Mouse (Mus musculus) G1E (cell line): ENCODE data around the gene 9430097D07Rik. TPM values are rescaled to one million over a fixed set of nuclear protein-coding genes. Genes with fewer than 3 reads are reported as not detected.

ENCODE experiments used
- ATAC-seq: 2 replicates; pipeline ENCODE4 v1.8.0; 2016; ENCODE audit warnings: mild to moderate bottlenecking; ENCODE audit not compliant: insufficient number of reproducible peaks, poor library complexity, low FRiP score, severe bottlenecking; ENCODE audit errors: extremely low read depth
- DNase-seq: peaks from one replicate; pipeline ENCODE4 v3.0.0; 2012; ENCODE audit warnings: low spot score
- H3K27me3 ChIP-seq: 2 replicates; pipeline ENCODE4 v1.6.1; 2012; ENCODE audit warnings: mild to moderate bottlenecking, low read length, inconsistent platforms; ENCODE audit not compliant: insufficient read depth
- H3K36me3 ChIP-seq: replicated peaks from 2 replicates; pipeline ENCODE3; 2012; ENCODE audit warnings: mild to moderate bottlenecking, inconsistent platforms
- H3K4me1 ChIP-seq: 2 replicates; pipeline ENCODE4 v1.6.1; 2012; ENCODE audit warnings: low read depth, low read length, inconsistent platforms, mixed read lengths; ENCODE audit not compliant: insufficient read depth
- H3K4me3 ChIP-seq: 2 replicates; pipeline ENCODE4 v1.5.1; 2012; ENCODE audit warnings: low read depth, mild to moderate bottlenecking, inconsistent platforms, low read length, moderate library complexity, mixed read lengths
- H3K9me3 ChIP-seq: replicated peaks from 2 replicates; pipeline ENCODE4 v1.6.1; 2012; ENCODE audit warnings: inconsistent platforms
- CTCF ChIP-seq: IDR thresholded peaks from 2 replicates; pipeline ENCODE4 v1.5.1; 2012; ENCODE audit warnings: low read depth, low read length, inconsistent platforms, mixed read lengths
- GATA1 ChIP-seq: IDR thresholded peaks from 2 replicates; pipeline ENCODE4 v1.6.1; 2012; ENCODE audit warnings: borderline replicate concordance, low read length, inconsistent platforms, mixed read lengths
- GATA2 ChIP-seq: IDR thresholded peaks from 2 replicates; pipeline ENCODE4 v1.6.1; 2012; ENCODE audit warnings: low read depth, low read length, inconsistent platforms, borderline replicate concordance
- POLR2AphosphoS5 ChIP-seq: IDR thresholded peaks from 2 replicates; pipeline ENCODE4 v1.6.1; 2012; ENCODE audit warnings: low read depth, low read length, inconsistent platforms; ENCODE audit not compliant: insufficient replicate concordance
- TAL1 ChIP-seq: conservative IDR thresholded peaks from 2 replicates; pipeline ENCODE4 v1.6.1; 2012; ENCODE audit warnings: low read depth, low read length, inconsistent platforms, mixed read lengths
- polyA plus RNA-seq: library from polyadenylated mRNA; stranded (reverse); fragments of >175 nt; gene quantifications from 2 replicates; pipeline ENCODE4 v1.2.3, GENCODE M21; 2012
- total RNA-seq, 2 experiments: library from RNA; stranded (forward) in 1 of 2; stranded (reverse) in 1 of 2; fragments of 200-1000 nt in 1 of 2; fragments of >200 nt in 1 of 2; fragmentation: Nextera tagmentation in 1 of 2; gene quantifications; 2 replicates each; pipeline ENCODE4 v1.2.3; 2014 to 2017

The 9430097D07Rik gene
- total and polyA plus RNA-seq, 3 experiments = 0.11 TPM; not detected in 2

DNA sequence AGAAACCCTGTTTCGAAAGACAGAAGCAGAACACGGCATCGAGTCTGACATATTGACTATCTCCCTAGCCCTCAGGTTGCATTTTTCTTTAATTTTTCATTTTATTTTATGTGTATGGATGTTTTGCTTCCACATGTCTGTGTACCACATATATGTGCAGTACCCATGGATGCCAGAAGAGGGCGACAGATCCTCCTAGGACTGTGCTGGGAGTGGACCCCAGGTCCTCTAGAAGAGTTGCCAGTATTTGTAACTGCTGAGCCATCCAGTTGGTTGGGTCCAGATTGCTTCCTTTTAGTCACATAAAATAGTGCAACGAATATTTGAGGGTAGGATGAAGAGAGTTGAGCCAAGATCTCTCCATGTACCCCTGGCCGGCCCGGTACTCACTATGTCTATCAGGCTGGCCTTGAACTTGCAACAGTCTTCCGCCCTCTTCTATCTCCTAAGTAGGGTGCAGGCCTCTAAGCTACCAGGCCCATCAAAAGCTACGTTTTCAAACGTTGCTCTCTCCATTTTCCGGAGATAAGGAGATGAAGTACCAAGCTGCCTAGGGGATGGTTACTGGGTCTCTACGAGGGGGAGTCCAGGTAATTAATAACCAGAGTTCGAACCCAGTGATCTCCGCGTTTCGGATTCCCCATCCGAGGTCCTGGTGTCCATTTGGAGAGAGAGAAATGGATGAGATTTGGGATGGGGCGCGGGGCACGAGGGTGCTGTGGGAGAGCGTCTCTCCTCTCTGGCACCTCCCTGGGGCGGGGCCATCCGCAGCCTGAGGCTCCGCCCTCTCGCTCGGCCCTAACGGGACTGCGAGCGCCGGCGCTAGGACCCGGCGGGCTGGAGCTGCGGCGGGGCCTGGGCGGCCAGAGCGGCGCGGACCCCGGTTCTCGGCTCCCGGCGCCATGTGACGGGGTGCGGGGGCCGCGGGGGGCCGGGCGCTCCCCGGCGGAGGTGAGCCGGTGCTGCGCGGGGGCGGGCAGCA lies 31.0 kb upstream of the 9430097D07Rik start:
- Histone ChIP-seq H3K27me3 (no peaks in the 10 kb centered on the region), H3K4me3 (peak overlapping the region; percentile 80), H3K36me3 (peaks cover 17% of the 10 kb centered on the region), H3K9me3 (no peaks in the 10 kb centered on the region), H3K4me1 (peaks cover 71% of the 10 kb centered on the region)
- peak; percentile 81 for DNase-seq
- ATAC-seq = no peak
- TF ChIP-seq CTCF (peak; percentile 65), GATA2 (no peak)

DNA sequence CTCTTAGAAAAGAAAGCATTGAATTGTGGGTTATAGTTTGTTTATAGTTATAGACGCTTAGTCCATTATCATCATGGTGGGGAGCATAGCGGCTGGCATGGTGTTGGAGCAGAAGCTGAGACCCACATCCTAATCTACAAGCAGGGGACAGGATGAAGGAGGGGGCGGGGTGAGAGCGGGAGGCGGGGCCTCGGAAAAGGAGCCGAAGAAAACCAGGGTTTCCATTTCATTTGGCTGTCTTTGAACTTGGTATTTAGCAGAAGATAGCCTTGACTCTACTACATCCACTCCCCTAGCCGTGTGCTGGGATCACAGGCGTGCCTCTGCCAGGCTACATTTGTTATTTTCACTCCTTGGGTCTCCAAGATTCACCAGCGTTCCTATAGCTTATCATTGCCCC lies 29.1 kb upstream of the 9430097D07Rik start:
- Histone ChIP-seq H3K9me3 (no peaks in the 10 kb centered on the region), H3K4me1 (peaks cover 64% of the 10 kb centered on the region), H3K4me3 (no peak overlapping the region), H3K27me3 (no peaks in the 10 kb centered on the region), H3K36me3 (peaks cover 16% of the 10 kb centered on the region)
- TF ChIP-seq GATA2 (no peak), GATA1 (no peak), CTCF (no peak), TAL1 (no peak), POLR2AphosphoS5 (no peak)
- DNase-seq (no peak), ATAC-seq (no peak)

DNA sequence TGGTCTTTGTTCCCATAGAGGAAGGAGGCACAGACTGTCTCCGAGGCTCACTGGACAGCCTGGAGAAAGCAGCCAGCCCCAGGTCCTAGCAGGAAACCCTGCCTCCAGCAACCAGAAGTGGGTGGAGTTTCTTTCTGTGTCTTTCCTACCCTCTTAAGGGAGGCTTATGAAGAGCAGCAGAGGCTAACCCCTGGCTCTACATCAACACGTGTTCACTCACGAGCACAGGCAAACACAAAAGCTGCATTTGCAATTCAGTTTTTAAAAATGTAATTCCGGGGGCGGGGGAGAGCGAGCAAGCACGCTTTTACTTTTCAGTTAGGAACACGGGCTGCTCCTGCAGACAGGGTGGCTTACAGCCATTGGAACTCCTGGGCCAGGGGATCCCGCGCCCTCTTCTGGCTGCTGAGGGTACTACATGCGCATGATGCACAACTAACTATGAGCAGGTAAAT lies 27.1 kb upstream of the 9430097D07Rik start:
- no peak for TF ChIP-seq TAL1
- peak; percentile 98 for TF ChIP-seq CTCF
- peaks cover 29% of the 10 kb centered on the region for H3K36me3 ChIP-seq
- ATAC-seq = 0 out of 2 replicates have a peak, but pooled peaks have one; percentile 28
- H3K4me1 ChIP-seq = peaks cover 48% of the 10 kb centered on the region
- H3K9me3 ChIP-seq = no peaks in the 10 kb centered on the region
- no peaks in the 10 kb centered on the region for H3K27me3 ChIP-seq
- peak; percentile 71 for DNase-seq
- peak overlapping the region; percentile 51 for H3K4me3 ChIP-seq

DNA sequence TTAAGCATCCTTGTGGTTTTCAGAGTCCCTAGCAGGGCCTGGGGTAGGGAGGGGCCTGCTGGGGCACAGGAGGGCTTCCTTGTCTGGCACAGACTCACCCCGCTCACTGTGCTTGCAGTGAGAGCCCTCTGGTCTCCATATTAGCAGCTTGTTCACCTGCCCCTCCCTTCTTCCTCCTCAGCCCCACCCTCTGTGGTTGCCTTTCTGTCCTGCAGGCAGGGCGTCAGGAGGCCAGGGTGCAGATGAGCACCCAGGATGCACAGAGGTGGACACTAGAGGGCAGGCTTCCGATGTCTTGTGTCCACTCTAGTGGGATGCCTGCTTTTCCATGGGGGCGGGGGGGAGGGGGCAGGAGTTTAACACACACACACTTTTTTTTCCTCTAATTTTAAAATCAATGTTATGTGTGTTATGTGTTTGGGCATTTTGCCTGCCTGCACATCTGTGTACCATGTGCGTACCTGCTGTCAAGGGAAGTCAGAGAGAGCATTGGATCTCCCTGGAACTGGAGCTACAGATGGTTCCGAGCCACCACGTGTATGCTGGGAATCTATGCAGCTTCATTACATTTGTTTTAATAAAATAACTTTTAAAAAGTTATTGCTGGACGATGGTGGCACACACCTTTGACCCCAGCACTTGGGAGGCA lies 26.1 kb upstream of the 9430097D07Rik start:
- peak; percentile 79 for DNase-seq
- peak; percentile 81 for ATAC-seq
- H3K36me3 ChIP-seq = peaks cover 40% of the 10 kb centered on the region
- H3K4me1 ChIP-seq = peaks cover 40% of the 10 kb centered on the region
- no peaks in the 10 kb centered on the region for H3K9me3 ChIP-seq
- peak overlapping the region; percentile 53; the same call in 1 of the 2 replicates for H3K4me3 ChIP-seq
- peak; percentile 48 for TF ChIP-seq CTCF
- TF ChIP-seq GATA1 = no peak
- H3K27me3 ChIP-seq = no peaks in the 10 kb centered on the region

DNA sequence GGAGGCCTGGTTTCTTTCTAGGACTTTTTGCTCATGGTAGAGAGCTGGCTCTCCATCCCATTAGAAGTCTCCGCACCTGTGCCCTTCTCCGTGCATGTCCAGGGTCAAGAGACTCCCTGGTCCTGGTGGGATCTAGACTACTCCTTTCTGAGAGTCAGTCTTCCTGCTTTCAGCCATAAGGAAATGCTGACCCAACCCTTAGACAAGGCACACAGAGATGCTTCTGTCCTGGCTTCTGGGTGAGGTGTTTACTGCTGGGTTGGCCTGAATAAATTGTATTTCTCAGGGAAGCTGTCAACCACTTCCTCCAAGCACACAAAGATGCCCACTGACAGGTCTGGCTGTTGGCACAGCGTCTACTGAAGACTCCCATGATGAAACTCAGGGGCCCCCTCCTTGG lies 23.9 kb upstream of the 9430097D07Rik start, which contains the start of gene St6galnac6:
TSS of gene St6galnac6 (plus strand) at position 301 of the 400 bp plus-strand sequence.
- H3K36me3 ChIP-seq = peaks cover 61% of the 10 kb centered on the region
- ATAC-seq (no peak), DNase-seq (no peak)
- H3K27me3 ChIP-seq = no peaks in the 10 kb centered on the region
- peaks cover 27% of the 10 kb centered on the region for H3K4me1 ChIP-seq
- TF ChIP-seq GATA2 = no peak
- no peak for TF ChIP-seq CTCF
- TF ChIP-seq TAL1 = no peak
- TF ChIP-seq POLR2AphosphoS5 = no peak
- TF ChIP-seq GATA1 = no peak
- H3K4me3 ChIP-seq = no peak within 1 kb of the TSS
- no peaks in the 10 kb centered on the region for H3K9me3 ChIP-seq

DNA sequence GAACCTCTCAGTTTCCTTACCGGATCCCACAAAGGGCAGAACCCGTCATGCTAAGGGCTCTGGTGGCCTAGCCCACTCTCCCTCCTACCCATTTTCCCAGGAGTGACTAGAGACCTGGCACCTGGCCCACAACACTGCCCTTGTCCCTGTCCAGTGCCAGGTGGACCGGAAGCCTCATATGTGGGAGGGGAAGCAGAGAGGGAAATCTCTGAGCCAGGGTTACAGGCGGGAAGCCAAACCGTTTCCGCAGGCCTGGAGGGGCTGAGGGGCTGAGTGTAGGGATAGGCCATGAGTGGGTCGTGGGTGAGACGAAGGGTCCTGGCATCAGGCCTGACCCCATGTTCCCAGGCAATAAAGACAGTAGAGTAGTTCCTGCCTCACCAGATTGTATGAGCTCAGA lies 23.0 kb upstream of the 9430097D07Rik start:
- Histone ChIP-seq H3K27me3 (no peaks in the 10 kb centered on the region), H3K4me1 (peaks cover 32% of the 10 kb centered on the region), H3K36me3 (peaks cover 71% of the 10 kb centered on the region), H3K9me3 (no peaks in the 10 kb centered on the region), H3K4me3 (no peak overlapping the region)
- no peak for TF ChIP-seq GATA2
- no peak for TF ChIP-seq POLR2AphosphoS5
- no peak for TF ChIP-seq GATA1
- TF ChIP-seq CTCF = no peak
- TF ChIP-seq TAL1 = no peak
- DNase-seq = no peak
- no peak for ATAC-seq
